18 mouse cellular contexts compared by ENCODE assay signal in genomic region chr5:23560171-23560570, GRCm38 (mm10).
DNase-seq lines count a peak whose midpoint lies in the region; ATAC-seq and TF ChIP-seq lines count a peak whose summit lies in the region.
"Had no signal": no experiment of that assay in that cellular context is flagged by ENCODE, and none has a peak within 500 bp of the region (broad histone marks: within the 10 kb centered on the region; RNA-seq: fewer than 3 reads in every experiment).

No protein-coding gene starts in this region.

- no peak for ATAC-seq in Patski
- ATAC-seq: forebrain, embryonic 14.5 days; forebrain, embryonic 16.5 days had no signal

- CTCF ChIA-PET in Patski (lab: Charles Lee) = interaction anchor here (1.1 to 1.2 kb wide), 2 partner anchors 26 to 32 kb away, joined by 3 read pairs; no protein-coding TSS in a partner anchor

- intact Hi-C loops in heart, postnatal 25 days (cut with DNase I) = no loop called here

- in situ Hi-C loops in Patski (cut with MboI; ENCODE audit: low pct_unique_long_range_greater_than_20kb) = no loop called here

- POLR2A ChIA-PET in Patski (lab: Charles Lee) = no interaction called here

- peak; percentile 22 for DNase-seq in 3134 (ENCODE audit: extremely low read depth, insufficient read length, low spot score)
- DNase-seq in 3T3-L1 (ENCODE audit: low read depth, low spot score) = peak; percentile 75
- peak; percentile 27 for DNase-seq in Patski (ENCODE audit: low read depth, low spot score)
- DNase-seq in gastrocnemius, adult 18-20 months (ENCODE audit: low spot score) = no peak
- DNase-seq in spleen, adult 18-20 months = no peak
- no peak for DNase-seq in heart, postnatal 25 days (ENCODE audit: low spot score)
- DNase-seq: adrenal gland, adult 8-10 months; adrenal gland, postnatal 14 days; adrenal gland, postnatal 36 days; cerebellum, adult 11-12 months; cerebellum, adult 2 months; cerebellum, adult 9-10 months; cerebellum, postnatal 10 days; cerebellum, postnatal 25 days had no signal

- H3K27me3 ChIP-seq in Patski = no peaks in the 10 kb centered on the region
- H3K27me3 ChIP-seq: embryonic facial prominence, embryonic 12.5 days; forebrain, embryonic 12.5 days had no signal

- no peak for TF ChIP-seq CTCF in Patski (IDR thresholded peaks at IDR 0.05)

Comparison
In these comparisons a context has a peak if more than half of its experiments do, and no peak if none do; other contexts are left out.
1. DNase-seq: peak in 3134 (single experiment), 3T3-L1 (single experiment) and Patski (single experiment); none in gastrocnemius, adult 18-20 months (single experiment), spleen, adult 18-20 months (0 of 2) and heart, postnatal 25 days (single experiment).